Mouse (Mus musculus): ENCODE measurements at regions not wholly inside any gene's neighbourhood (a gene's known extent, or its start where the extent isn't known, plus 50 kb on each side); places are given as distances from the start of the nearest gene placed in this dataset.

DNA sequence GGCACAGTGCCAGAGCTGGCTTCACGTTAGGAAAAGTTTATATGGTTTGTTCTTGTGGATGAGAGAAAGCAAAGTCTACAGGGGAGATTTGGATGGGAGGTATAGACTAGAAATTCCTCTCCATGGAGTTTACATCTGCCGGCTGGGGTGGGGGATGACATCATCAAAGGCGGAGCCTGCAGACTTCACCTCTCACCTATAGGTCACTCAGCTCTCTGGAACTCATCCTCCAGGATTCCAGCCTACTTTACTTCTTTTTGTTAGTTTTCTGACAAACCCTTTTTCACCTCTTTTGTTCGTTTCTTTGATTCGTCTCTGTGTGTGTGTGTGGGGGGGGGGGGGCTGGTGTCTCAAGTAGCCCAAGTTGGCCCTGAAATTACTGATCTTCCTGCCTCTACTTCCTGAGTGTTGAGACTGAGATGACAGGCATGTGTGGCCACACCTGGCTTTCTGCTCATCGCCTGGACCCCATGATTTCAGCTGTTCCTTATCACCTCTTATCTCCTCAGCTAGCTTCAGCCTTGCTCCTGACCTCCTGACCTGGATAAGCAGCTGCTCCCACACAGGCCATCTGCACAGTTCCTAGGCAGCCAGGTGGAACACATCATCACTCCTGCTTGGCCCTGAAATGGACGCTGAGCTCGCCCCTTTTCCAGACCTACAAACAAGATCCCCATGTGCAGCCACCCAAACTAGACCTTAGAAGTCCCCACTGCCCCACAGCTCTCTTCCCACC, 504.5 kb downstream of the Zfp704 start:
- TF ChIP-seq MAX (IDR thresholded peaks at IDR 0.05), result no peak
- no peak for TF ChIP-seq CTCF (IDR thresholded peaks at IDR 0.05; ENCODE audit: control insufficient read depth, insufficient read depth, insufficient read length)

All from C2C12 (cell line).